Mouse (Mus musculus) lung, embryonic 15.5 days (tissue): ENCODE results near the gene Aldh9a1. TPM values are rescaled to one million over a fixed set of nuclear protein-coding genes. Genes with fewer than 3 reads are reported as not detected.

Source experiments
- ATAC-seq: fragments of 200-750 bp; cut with Nextera tagmentation; 2 replicates; pipeline ENCODE4 v1.8.0; 2017; ENCODE audit warnings: moderate number of reproducible peaks, borderline replicate concordance; ENCODE audit not compliant: low FRiP score, low TSS enrichment; ENCODE audit errors: extremely low read depth
- H3K27ac ChIP-seq: fragments of 300-500 bp; sonication (generic); 2 replicates; pipeline ENCODE4 v1.5.1; 2015; ENCODE audit warnings: moderate library complexity, mild to moderate bottlenecking, inconsistent platforms
- H3K27me3 ChIP-seq: fragments of 300-500 bp; sonication (generic); 2 replicates; pipeline ENCODE4 v1.6.1; 2015; ENCODE audit warnings: inconsistent platforms
- H3K36me3 ChIP-seq: fragments of 300-500 bp; sonication (generic); 2 replicates; pipeline ENCODE4 v1.6.1; 2015; ENCODE audit warnings: inconsistent platforms
- H3K4me1 ChIP-seq: fragments of 300-500 bp; sonication (generic); 2 replicates; pipeline ENCODE4 v1.6.1; 2015; ENCODE audit warnings: inconsistent platforms
- H3K4me2 ChIP-seq: fragments of 300-500 bp; sonication (generic); 2 replicates; pipeline ENCODE4 v1.6.1; 2015; ENCODE audit warnings: inconsistent platforms, mild to moderate bottlenecking, moderate library complexity
- H3K4me3 ChIP-seq: fragments of 300-500 bp; sonication (generic); 2 replicates; pipeline ENCODE4 v1.5.1; 2015; ENCODE audit warnings: mild to moderate bottlenecking, inconsistent platforms
- H3K9ac ChIP-seq: fragments of 300-500 bp; sonication (generic); 2 replicates; pipeline ENCODE4 v1.6.1; 2015; ENCODE audit warnings: inconsistent platforms
- H3K9me3 ChIP-seq: fragments of 300-500 bp; sonication (generic); 2 replicates; pipeline ENCODE4 v1.6.1; 2016; ENCODE audit warnings: inconsistent platforms
- WGBS: fragments of 180-500 bp; shearing (Covaris S2); methylation state at CpG from one replicate; pipeline ENCODE4 v1.1.7; 2015; 5-methylcytosine and 5-hydroxymethylcytosine counted together
- polyA plus RNA-seq: library from polyadenylated mRNA; unstranded; fragments of >200 nt; fragmentation: Nextera tagmentation; extraction: Ambion mirVana; gene quantifications from 2 replicates; pipeline ENCODE4 v1.2.1, GENCODE M21; 2015

Aldh9a1 gene
- polyA plus RNA-seq, 1 experiment from 2014 or later: 51.4 TPM

DNA sequence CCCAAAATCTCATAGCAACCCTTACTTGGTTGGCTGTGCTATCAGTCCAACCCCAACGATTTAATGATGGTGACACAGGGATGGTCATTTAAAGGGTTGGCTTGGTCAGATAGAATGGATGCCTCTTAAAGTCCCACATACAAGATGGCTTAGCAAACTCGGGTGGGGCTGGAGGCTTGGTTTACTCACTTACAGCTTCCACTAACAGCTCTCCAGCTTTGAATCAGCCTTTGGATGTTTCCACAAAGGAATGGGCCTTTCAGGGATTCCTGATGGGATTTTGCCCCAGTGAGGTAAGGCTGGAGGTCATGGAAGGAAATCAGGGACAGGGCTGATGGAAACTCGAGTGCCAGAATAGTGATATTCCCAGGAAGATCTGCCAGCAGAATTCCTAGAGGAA lies 38.0 kb downstream of the Aldh9a1 start:
- ATAC-seq: no peak
- no peaks in the 10 kb centered on the region for H3K27me3 ChIP-seq
- no peaks in the 10 kb centered on the region for H3K36me3 ChIP-seq
- no peaks in the 10 kb centered on the region for H3K9me3 ChIP-seq
- H3K27ac ChIP-seq: no peak overlapping the region
- H3K9ac ChIP-seq: no peak overlapping the region
- peaks cover 10% of the 10 kb centered on the region for H3K4me1 ChIP-seq
- WGBS: 66% methylated on average over 3 of the region's 3 CpGs
- no peak overlapping the region for H3K4me3 ChIP-seq
- H3K4me2 ChIP-seq: no peak overlapping the region

DNA sequence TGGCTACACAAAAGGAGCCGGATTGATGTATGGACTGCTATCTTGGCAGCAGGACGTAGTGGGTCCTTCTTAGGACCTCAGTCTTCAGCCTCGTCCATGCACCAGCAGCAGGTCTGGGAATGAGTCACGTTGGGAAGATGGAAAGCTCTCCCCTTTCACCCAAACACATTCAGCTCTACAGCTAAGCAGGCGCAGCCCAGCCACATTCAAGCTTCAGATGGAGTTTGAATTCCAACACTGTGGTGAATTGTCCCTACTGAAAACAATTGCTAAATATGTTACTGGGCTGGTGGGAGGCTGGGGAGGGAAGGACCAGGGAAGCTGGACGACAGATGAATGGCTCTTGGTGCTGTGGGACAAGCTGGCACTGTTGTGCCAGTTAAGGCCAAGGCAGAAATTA lies 38.8 kb downstream of the Aldh9a1 start:
- no peak overlapping the region for H3K4me2 ChIP-seq

DNA sequence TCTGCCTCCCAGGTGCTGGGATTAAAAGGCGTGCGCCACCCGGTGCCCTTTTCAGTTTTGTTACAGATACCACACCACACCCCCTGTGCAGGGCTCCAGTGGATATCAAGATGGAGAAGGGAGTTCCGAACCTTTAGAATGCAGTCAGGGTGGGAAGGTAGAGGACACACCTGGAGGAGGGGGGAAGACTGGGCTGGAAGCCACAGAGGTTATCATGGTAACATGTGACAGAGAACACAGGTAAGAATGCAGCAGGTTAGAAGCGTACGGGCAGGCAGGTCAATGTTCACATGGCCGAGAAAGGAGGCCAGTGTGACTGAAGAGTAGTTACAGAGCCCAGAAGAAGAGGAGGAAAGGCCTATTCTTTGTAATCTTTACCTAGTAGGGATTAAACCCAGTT lies 39.8 kb downstream of the Aldh9a1 start:
- H3K4me2 ChIP-seq: no peak overlapping the region
- no peak overlapping the region for H3K27ac ChIP-seq
- no peaks in the 10 kb centered on the region for H3K36me3 ChIP-seq
- no peak overlapping the region for H3K4me3 ChIP-seq
- no peaks in the 10 kb centered on the region for H3K9me3 ChIP-seq
- ATAC-seq: no peak
- no peaks in the 10 kb centered on the region for H3K27me3 ChIP-seq
- H3K9ac ChIP-seq: no peak overlapping the region
- 85% methylated on average over 7 of the region's 7 CpGs for WGBS
- peaks cover 14% of the 10 kb centered on the region for H3K4me1 ChIP-seq

More for the DNA sequence above, 38.8 kb downstream of the Aldh9a1 start:
- H3K9ac ChIP-seq: no peak overlapping the region
- H3K4me3 ChIP-seq: no peak overlapping the region
- peaks cover 14% of the 10 kb centered on the region for H3K4me1 ChIP-seq
- H3K36me3 ChIP-seq: no peaks in the 10 kb centered on the region
- no peak overlapping the region for H3K27ac ChIP-seq
- no peaks in the 10 kb centered on the region for H3K9me3 ChIP-seq
- WGBS: 72% methylated on average over 6 of the region's 6 CpGs
- no peaks in the 10 kb centered on the region for H3K27me3 ChIP-seq
- no peak for ATAC-seq

DNA sequence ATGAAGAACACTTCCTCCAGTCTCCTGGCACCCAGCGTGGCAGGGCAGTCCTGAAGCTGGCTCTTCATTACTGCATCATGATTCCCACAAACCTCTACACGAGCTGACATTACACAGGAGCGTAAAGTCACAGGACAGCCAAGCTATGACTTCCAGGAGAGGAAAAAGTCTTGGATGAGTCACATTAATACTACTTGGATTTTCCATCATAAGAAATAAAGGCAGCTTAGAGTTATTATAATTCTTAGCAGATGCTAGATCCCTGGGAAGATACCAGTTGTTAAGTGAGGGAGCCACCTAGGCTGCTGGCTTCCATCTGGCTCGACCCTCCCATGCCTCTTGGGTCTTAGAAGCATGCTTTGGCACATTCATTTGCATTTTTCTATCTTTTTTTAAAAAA lies 40.6 kb downstream of the Aldh9a1 start:
- H3K27ac ChIP-seq: no peak overlapping the region
- no peak overlapping the region for H3K9ac ChIP-seq
- H3K9me3 ChIP-seq: no peaks in the 10 kb centered on the region
- ATAC-seq: no peak
- H3K4me3 ChIP-seq: no peak overlapping the region
- WGBS: 74% methylated on average over 4 of the region's 4 CpGs
- peaks cover 14% of the 10 kb centered on the region for H3K4me1 ChIP-seq
- H3K36me3 ChIP-seq: no peaks in the 10 kb centered on the region
- no peak overlapping the region for H3K4me2 ChIP-seq
- H3K27me3 ChIP-seq: peaks cover 2% of the 10 kb centered on the region; the same call in 1 of the 2 replicates

DNA sequence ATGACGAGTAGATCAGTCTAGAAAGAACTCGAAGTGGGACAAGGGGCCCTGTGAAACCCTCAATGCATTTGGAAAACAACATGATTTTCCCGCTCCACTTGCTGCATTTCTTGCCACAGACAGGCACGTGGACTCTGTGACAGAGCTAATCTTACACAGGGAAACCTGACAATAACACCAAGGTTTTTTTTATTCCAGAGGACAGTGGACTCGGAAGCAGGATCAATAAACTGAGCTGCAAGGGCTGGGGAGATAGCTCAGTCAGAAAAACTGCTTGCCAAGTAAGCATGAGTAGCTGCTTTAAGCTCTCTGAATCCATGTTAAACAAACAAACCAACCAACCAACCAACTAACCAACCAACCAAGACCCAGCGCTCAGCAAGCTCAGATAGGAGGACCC lies 41.5 kb downstream of the Aldh9a1 start:
- 67% methylated on average over 6 of the region's 6 CpGs for WGBS
- no peak for ATAC-seq
- H3K36me3 ChIP-seq: no peaks in the 10 kb centered on the region
- no peaks in the 10 kb centered on the region for H3K9me3 ChIP-seq
- H3K4me1 ChIP-seq: peaks cover 14% of the 10 kb centered on the region
- H3K4me2 ChIP-seq: no peak overlapping the region
- H3K4me3 ChIP-seq: no peak overlapping the region
- H3K27me3 ChIP-seq: peaks cover 2% of the 10 kb centered on the region; the same call in 1 of the 2 replicates
- H3K27ac ChIP-seq: no peak overlapping the region
- no peak overlapping the region for H3K9ac ChIP-seq

DNA sequence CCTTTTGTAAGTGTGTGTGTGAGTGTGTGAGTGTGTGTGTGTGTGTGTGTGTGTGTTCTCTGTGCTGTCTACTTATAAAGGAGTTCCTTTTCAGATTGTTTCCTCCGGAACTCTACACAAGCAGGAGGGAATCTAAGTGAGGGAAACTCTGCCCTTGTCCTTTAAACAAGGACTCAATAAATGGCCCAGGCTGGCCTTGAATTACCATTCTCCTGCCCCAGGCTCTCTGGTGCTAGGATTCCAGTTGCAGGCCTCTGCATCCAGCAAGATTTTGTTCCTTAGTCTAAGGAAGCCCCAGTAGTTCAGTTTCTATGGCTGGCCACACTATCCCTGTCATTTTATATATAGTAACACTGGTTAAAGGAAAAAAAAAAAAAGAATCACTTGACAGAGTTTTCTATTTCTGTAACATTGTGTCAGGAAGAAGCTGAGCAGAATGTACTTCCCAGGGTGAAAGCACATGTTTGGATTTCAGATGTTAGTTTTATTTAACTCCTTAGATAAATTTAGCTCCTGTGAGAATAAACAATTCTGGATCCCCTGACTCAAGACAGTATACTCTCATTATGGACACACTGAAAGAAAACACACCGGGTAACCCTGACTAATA lies 42.3 kb downstream of the Aldh9a1 start:
- peaks cover 2% of the 10 kb centered on the region; the same call in 1 of the 2 replicates for H3K27me3 ChIP-seq
- no peak for ATAC-seq
- 32% methylated on average over 2 of the region's 2 CpGs for WGBS
- H3K4me2 ChIP-seq: peak overlapping the region; percentile 93
- no peaks in the 10 kb centered on the region for H3K9me3 ChIP-seq
- peaks cover 14% of the 10 kb centered on the region for H3K4me1 ChIP-seq
- peak overlapping the region; percentile 74 for H3K4me3 ChIP-seq
- H3K36me3 ChIP-seq: no peaks in the 10 kb centered on the region
- H3K9ac ChIP-seq: peak overlapping the region; percentile 78
- H3K27ac ChIP-seq: peak overlapping the region; percentile 41; the same call in 1 of the 2 replicates

DNA sequence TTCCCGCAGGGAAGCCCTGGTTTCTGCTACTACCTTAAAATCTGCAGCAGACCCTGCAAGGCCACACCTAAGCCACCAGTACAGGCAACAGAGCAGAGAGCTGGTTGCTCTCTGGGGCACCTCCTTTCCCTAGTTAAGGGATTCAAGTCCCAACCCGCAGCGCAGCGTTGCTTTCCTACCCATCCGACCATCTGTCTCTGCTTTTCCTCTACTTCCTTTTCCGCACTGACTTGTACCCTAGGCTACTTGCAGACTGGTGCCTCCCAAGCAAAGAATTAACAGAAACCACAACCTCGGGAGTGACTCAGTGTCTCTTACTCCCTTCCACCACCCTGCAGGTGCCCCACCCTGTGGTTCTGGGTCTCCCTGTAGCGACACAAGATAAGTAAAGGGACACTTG lies 42.9 kb downstream of the Aldh9a1 start:
- peak overlapping the region; percentile 41; the same call in 1 of the 2 replicates for H3K27ac ChIP-seq

DNA sequence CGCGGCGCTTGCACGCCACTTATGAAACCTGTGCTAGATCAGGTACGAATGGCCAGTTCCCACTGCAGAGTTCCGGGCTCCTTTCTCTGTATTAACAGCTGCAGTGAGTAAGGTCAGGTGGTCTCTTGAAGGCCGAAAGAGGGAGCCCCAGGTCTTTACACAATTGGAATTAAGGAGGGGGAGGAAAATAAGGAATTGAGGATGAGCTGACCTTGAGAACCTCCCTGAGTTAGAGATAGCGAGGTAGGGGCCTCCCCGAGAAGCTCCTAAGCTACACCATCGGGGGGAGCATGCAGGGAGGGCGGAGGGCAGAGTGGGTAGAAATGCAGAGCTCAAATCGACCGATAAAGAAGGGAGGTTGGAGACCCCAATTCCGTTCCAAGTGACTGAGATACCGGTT lies 43.5 kb downstream of the Aldh9a1 start:
- H3K4me2 ChIP-seq: peak overlapping the region; percentile 93
- WGBS: 2% methylated on average over 15 of the region's 15 CpGs

More for the DNA sequence above, 42.9 kb downstream of the Aldh9a1 start:
- no peak for ATAC-seq
- H3K9ac ChIP-seq: peak overlapping the region; percentile 78
- no peaks in the 10 kb centered on the region for H3K9me3 ChIP-seq
- H3K4me2 ChIP-seq: peak overlapping the region; percentile 93
- WGBS: 11% methylated on average over 8 of the region's 8 CpGs
- H3K4me1 ChIP-seq: peaks cover 14% of the 10 kb centered on the region
- H3K36me3 ChIP-seq: no peaks in the 10 kb centered on the region
- H3K27me3 ChIP-seq: peaks cover 2% of the 10 kb centered on the region; the same call in 1 of the 2 replicates
- peak overlapping the region; percentile 74 for H3K4me3 ChIP-seq

DNA sequence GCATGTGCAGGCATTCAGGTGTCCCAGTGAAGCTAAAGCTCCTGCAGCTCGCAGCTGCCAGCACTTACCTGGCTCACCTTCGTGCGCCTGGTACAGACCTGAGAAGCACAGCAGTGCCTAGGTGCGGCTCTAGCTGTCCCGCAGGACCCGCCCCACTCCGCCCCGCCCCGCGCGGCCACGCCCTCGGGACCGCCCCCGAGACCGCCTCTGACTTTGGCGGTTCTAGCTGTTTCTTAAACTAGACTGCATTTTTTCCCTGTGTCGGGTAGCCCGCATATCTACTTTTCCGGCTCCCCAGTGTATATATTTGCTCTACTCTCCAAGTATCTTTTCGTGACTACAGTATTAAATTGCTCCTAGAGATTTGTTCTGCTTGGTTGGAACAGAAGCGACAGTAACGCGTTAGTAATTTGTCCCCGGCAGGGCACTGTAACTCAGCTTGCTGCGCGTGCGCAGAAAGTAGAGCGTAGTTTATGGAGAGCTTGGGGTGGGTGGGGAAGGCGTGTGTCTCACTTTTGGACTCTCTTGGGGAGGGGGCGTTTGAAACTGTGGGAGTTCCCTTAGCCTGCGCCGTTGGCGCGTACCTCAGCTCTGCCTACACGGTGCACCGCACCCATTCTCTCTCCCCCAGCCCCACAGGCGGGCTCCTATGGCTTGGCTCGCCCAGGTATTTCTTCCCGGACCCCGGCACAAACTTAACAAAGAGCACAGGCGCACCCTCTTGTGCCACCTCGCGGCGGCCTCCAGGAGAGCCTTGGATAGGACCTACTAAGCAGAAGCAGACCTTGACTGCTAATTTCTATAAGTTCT lies 44.1 kb downstream of the Aldh9a1 start, which contains the start of gene Mgst3:
TSS of gene Mgst3 (minus strand) at position 159 of the 810 bp plus-strand sequence.
- peak within 1 kb of the TSS; percentile 93 for H3K4me2 ChIP-seq
- H3K36me3 ChIP-seq: no peaks in the 10 kb centered on the region
- peak; percentile 97 for ATAC-seq
- H3K9me3 ChIP-seq: no peaks in the 10 kb centered on the region
- peak within 1 kb of the TSS; percentile 78 for H3K9ac ChIP-seq
- peaks cover 2% of the 10 kb centered on the region; the same call in 1 of the 2 replicates for H3K27me3 ChIP-seq
- under 1% methylated on average over 45 of the region's 45 CpGs for WGBS
- peaks cover 14% of the 10 kb centered on the region for H3K4me1 ChIP-seq
- H3K27ac ChIP-seq: peak within 1 kb of the TSS; percentile 90
- H3K4me3 ChIP-seq: peak within 1 kb of the TSS; percentile 74

More for the DNA sequence above, 43.5 kb downstream of the Aldh9a1 start:
- H3K36me3 ChIP-seq: no peaks in the 10 kb centered on the region
- H3K9me3 ChIP-seq: no peaks in the 10 kb centered on the region
- H3K27me3 ChIP-seq: peaks cover 2% of the 10 kb centered on the region; the same call in 1 of the 2 replicates
- peak overlapping the region; percentile 78 for H3K9ac ChIP-seq
- ATAC-seq: peak; percentile 36
- peak overlapping the region; percentile 90; the same call in 1 of the 2 replicates for H3K27ac ChIP-seq
- peak overlapping the region; percentile 74 for H3K4me3 ChIP-seq
- H3K4me1 ChIP-seq: peaks cover 14% of the 10 kb centered on the region

DNA sequence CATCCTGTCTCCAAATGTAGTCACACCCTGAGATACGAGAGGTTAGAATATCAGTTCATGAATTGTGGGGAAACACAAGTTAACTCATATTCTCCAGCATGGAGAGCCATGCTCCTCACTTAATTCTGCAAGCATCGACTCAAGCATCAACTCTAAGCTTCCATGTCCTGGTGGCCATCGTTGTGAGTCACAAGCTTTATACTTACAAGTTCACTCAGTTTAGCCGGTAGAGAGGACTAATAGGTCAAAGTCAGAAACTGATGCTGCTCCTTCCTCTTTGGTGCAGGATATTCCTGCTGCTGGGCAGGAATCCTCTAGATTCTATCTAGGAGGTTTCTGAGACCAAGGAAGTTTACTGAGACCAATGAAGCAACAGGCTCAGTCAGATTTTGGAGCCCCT lies 55.4 kb downstream of the Aldh9a1 start:
- no peak overlapping the region for H3K27ac ChIP-seq
- no peak overlapping the region for H3K9ac ChIP-seq
- H3K9me3 ChIP-seq: no peaks in the 10 kb centered on the region
- no peak overlapping the region for H3K4me3 ChIP-seq
- no peaks in the 10 kb centered on the region for H3K4me1 ChIP-seq
- peaks cover 26% of the 10 kb centered on the region; the same call in 1 of the 2 replicates for H3K27me3 ChIP-seq
- H3K4me2 ChIP-seq: no peak overlapping the region
- H3K36me3 ChIP-seq: no peaks in the 10 kb centered on the region
- ATAC-seq: no peak
- 75% methylated on average over 4 of the region's 4 CpGs for WGBS

DNA sequence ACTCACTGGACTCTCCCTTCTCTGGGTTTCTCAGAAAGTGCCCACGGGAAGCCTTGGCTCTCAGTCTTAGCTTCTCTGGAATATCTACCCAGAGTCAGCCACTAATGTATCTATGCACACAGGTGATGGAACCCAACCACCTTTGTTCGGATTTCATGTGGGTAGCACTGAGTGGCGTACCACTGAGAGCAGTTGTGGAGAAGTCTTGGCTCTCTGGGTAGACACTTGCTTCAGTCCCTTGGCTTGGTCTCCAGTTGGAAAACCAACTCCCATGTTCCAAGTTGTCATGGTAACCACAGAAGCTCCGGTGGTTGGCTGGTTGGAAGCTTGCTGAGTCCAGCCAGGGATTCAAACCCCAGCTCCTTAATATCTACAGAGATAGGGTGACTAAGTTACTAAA lies 59.8 kb downstream of the Aldh9a1 start:
- no peak overlapping the region for H3K4me3 ChIP-seq
- H3K9me3 ChIP-seq: no peaks in the 10 kb centered on the region
- no peak overlapping the region for H3K27ac ChIP-seq
- no peaks in the 10 kb centered on the region for H3K4me1 ChIP-seq
- no peak for ATAC-seq
- H3K36me3 ChIP-seq: no peaks in the 10 kb centered on the region
- H3K9ac ChIP-seq: no peak overlapping the region
- peaks cover 36% of the 10 kb centered on the region; the same call in 1 of the 2 replicates for H3K27me3 ChIP-seq
- WGBS: 77% methylated on average over 4 of the region's 4 CpGs
- no peak overlapping the region for H3K4me2 ChIP-seq
